Mouse (Mus musculus) gastrocnemius, adult 8-10 months (tissue): ENCODE results near the gene 1700034J05Rik. TPM values are rescaled to one million over a fixed set of nuclear protein-coding genes. Genes with fewer than 3 reads are reported as not detected.

Experiments used
- total RNA-seq, 4 experiments: library from RNA; stranded (reverse); gene quantifications; 2 replicates each; pipeline ENCODE4 v1.2.4; 2022

Gene 1700034J05Rik
- total RNA-seq, 4 experiments from 2014 or later: not detected

Other genes starting within 250 kb of the 1700034J05Rik start
- 10 to 100 TPM in 2 of 4 experiments, 1 to 10 TPM in 2; 8.0 to 11.2 (median 10.3) TPM for gene Stk38l, start 229.4 kb downstream of the 1700034J05Rik start, total RNA-seq
- under 1 TPM; 0.48 to 0.72 (median 0.58) TPM for gene Arntl2, start 158.4 kb downstream of the 1700034J05Rik start, total RNA-seq
- not detected for gene Smco2, start 104.3 kb downstream of the 1700034J05Rik start, total RNA-seq
- 10 to 100 TPM; 45.6 to 62.4 (median 55.7) TPM for gene Ppfibp1, start 65.9 kb downstream of the 1700034J05Rik start, total RNA-seq
- under 1 TPM; 0.34 to 0.68 (median 0.51) TPM for gene Rep15, start 78.2 kb upstream of the 1700034J05Rik start, total RNA-seq
- 10 to 100 TPM; 27.0 to 41.8 (median 39.7) TPM for gene Mrps35, start 88.3 kb upstream of the 1700034J05Rik start, total RNA-seq
- gene Mansc4, start 132.6 kb upstream of the 1700034J05Rik start, total RNA-seq: under 1 TPM in 2 of 4 experiments, not detected in 2; 0.27 to 0.29 TPM
- gene Klhl42, start 137.0 kb upstream of the 1700034J05Rik start, total RNA-seq: 1 to 10 TPM; 1.2 to 2.0 (median 1.4) TPM